Mouse (Mus musculus): ENCODE data around the gene Gm28778. TPM values are rescaled to one million over a fixed set of nuclear protein-coding genes. Genes with fewer than 3 reads are reported as not detected.

Gm28778 gene
- total and polyA plus RNA-seq, 3 experiments, result 1.5 TPM; not detected in 2

DNA sequence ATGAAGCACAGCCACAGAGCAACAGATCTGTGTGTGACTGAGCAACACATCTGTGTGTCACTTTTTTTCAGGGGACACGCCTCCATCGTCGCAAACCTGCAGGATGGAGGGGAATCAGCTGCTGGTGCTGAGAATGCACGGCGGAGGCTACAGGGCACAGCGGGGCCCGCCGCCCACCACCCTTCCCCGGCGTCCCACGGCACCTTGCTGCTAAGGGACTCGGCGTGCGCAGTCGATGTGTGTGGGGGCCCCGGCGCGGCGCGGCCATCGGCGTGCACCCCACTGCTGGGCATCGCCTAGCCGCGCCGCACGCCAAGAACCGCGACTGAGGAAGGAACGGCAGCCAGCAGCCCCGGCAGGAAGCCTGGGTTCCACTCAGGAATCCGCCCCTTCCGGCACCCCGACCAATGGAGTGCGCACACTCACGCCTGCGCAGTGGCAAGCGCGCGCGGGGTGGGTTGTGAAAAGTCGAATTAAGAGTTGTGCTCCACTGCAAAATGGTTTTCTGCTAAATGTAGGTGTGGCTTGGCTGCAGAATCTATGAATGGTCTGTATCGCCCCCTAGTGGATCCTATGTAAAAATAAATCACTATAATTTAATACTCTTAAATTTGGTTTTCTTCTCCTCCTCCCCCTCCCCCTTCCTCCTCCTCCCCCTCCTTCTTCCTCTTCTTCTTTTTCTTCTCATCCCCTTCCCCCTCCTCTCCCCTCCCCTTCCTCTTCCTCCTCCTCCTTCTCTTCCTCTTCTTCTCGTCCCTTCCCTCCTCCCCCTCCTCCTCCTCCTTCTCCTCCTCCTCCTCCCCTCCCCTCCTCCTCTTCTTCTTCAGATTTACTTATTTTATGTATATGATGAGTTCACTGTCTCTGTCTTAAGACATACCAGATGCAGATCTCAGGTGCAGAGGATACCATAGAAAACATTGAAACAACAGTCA, 55.7 kb downstream of the Gm28778 start, which contains the start of the genes Asdurf, Gm28551 and Asnsd1:
TSS of gene Asdurf (minus strand) at position 293 of the 935 bp plus-strand sequence.
TSS of gene Gm28551 (minus strand) at position 341 of the 935 bp plus-strand sequence.
TSS of gene Asnsd1 (minus strand) at position 426 of the 935 bp plus-strand sequence.
- peaks cover 9% of the 10 kb centered on the region; the same call in 1 of the 2 replicates for H3K79me2 ChIP-seq (replicated peaks; ENCODE audit: control insufficient read depth, extremely low read depth, insufficient read depth, poor library complexity, severe bottlenecking)
- in situ Hi-C loops (cut with MboI; ENCODE audit: low pct_ligation_motif_present, low pct_unique_long_range_greater_than_20kb, low sequenced_read_pairs) (no loop called here), dilution Hi-C loops (cut with MboI; ENCODE audit: extremely low pct_ligation_motif_present, extremely low pct_unique_long_range_greater_than_20kb, low sequenced_read_pairs) (no loop called here)
- H3K4me1 ChIP-seq (ENCODE audit: control insufficient read depth in 1 of 2, insufficient read depth in 2 of 2), result peaks cover 3 to 32% of the 10 kb centered on the region in 2 experiments; a peak in 2 of 4 replicates
- H3K9ac ChIP-seq (ENCODE audit: insufficient read depth, low read depth), result peak within 1 kb of the TSS; percentile 71
- H3K27me3 ChIP-seq (replicated peaks), result no peaks in the 10 kb centered on the region
- peak; percentile 94 for DNase-seq (ENCODE audit: extremely low read depth)
- no peaks in the 10 kb centered on the region for H3K9me3 ChIP-seq (replicated peaks; ENCODE audit: low read length)
- TF ChIP-seq KAT2A (IDR thresholded peaks at IDR 0.05; ENCODE audit: insufficient replicate concordance, low read length) (0 out of 2 replicates have a peak, but pooled peaks have one; percentile 42), MAZ (IDR thresholded peaks at IDR 0.05; ENCODE audit: low read depth, low read length) (peak; percentile 78; the same call in 1 of the 2 replicates), ZKSCAN1 (IDR thresholded peaks at IDR 0.05; ENCODE audit: borderline replicate concordance, low read depth, low read length) (no peak), E2F4 (IDR thresholded peaks at IDR 0.05; ENCODE audit: insufficient replicate concordance, low read depth, low read length) (0 out of 2 replicates have a peak, but pooled peaks have one; percentile 80), CTCF (conservative IDR thresholded peaks at IDR 0.05 in 1 of 2, IDR thresholded peaks at IDR 0.05 in 1 of 2; ENCODE audit: low read depth in 2 of 2, low read length in 2 of 2) (peak in 1 of 2 experiments; percentile 61; a peak in 2 of 4 replicates), CHD2 (IDR thresholded peaks at IDR 0.05; ENCODE audit: low read length) (0 out of 2 replicates have a peak, but pooled peaks have one; percentile 52), MAX (IDR thresholded peaks at IDR 0.05; ENCODE audit: low read length) (no peak), ETS1 (conservative IDR thresholded peaks at IDR 0.05; ENCODE audit: low read depth, low read length) (no peak), HCFC1 (IDR thresholded peaks at IDR 0.05; ENCODE audit: low read depth, low read length) (peak; percentile 78), MYC (IDR thresholded peaks at IDR 0.05; ENCODE audit: low read depth, low read length) (peak; percentile 38; the same call in 1 of the 2 replicates), NELFE (IDR thresholded peaks at IDR 0.05; ENCODE audit: low read depth, low read length) (peak; percentile 79), NRF1 (IDR thresholded peaks at IDR 0.05; ENCODE audit: low read depth, low read length) (peak; percentile 97), ELF1 (IDR thresholded peaks at IDR 0.05; ENCODE audit: low read depth, low read length) (peak; percentile 84), SIN3A (IDR thresholded peaks at IDR 0.05; ENCODE audit: low read length) (peak; percentile 73), GABPA (IDR thresholded peaks at IDR 0.05; ENCODE audit: insufficient replicate concordance, low read depth, low read length) (no peak), JUN (IDR thresholded peaks at IDR 0.05; ENCODE audit: insufficient read depth, low read depth, low read length) (no peak), TCF12 (IDR thresholded peaks at IDR 0.05; ENCODE audit: low read depth, low read length) (peak; percentile 64; the same call in 1 of the 2 replicates), SMC3 (IDR thresholded peaks at IDR 0.05; ENCODE audit: low read depth, low read length) (no peak), ZC3H11A (IDR thresholded peaks at IDR 0.05; ENCODE audit: low read depth, low read length) (no peak), RAD21 (IDR thresholded peaks at IDR 0.05; ENCODE audit: low read depth, low read length) (peak; percentile 65), ZNF384 (IDR thresholded peaks at IDR 0.05; ENCODE audit: low read depth, low read length) (no peak), MXI1 (IDR thresholded peaks at IDR 0.05; ENCODE audit: low read depth, low read length) (peak; percentile 75; the same call in 1 of the 2 replicates), POLR2A (IDR thresholded peaks at IDR 0.05; ENCODE audit: low read depth, low read length) (peak; percentile 93)
- H3K4me3 ChIP-seq (replicated peaks in 1 of 3; ENCODE audit: low read depth in 2 of 3, low read length in 2 of 3, poor library complexity in 1 of 3), result peak within 1 kb of the TSS; percentile 78 to 89 (median 85)
- peak within 1 kb of the TSS; percentile 40 for H3K27ac ChIP-seq (ENCODE audit: insufficient read depth, low read depth)
- H3K36me3 ChIP-seq (replicated peaks in 1 of 2; ENCODE audit: control insufficient read depth in 1 of 2, insufficient read depth in 1 of 2, low read length in 1 of 2), result peaks cover 10 to 14% of the 10 kb centered on the region in 2 experiments
- peak within 1 kb of the TSS; percentile 99 for H3K4me2 ChIP-seq (ENCODE audit: insufficient read depth, low read depth, poor library complexity, severe bottlenecking)
